Mouse (Mus musculus): ENCODE measurements at regions not wholly inside any gene's neighbourhood (a gene's known extent, or its start where the extent isn't known, plus 50 kb on each side); places are given as distances from the start of the nearest gene placed in this dataset.

DNA sequence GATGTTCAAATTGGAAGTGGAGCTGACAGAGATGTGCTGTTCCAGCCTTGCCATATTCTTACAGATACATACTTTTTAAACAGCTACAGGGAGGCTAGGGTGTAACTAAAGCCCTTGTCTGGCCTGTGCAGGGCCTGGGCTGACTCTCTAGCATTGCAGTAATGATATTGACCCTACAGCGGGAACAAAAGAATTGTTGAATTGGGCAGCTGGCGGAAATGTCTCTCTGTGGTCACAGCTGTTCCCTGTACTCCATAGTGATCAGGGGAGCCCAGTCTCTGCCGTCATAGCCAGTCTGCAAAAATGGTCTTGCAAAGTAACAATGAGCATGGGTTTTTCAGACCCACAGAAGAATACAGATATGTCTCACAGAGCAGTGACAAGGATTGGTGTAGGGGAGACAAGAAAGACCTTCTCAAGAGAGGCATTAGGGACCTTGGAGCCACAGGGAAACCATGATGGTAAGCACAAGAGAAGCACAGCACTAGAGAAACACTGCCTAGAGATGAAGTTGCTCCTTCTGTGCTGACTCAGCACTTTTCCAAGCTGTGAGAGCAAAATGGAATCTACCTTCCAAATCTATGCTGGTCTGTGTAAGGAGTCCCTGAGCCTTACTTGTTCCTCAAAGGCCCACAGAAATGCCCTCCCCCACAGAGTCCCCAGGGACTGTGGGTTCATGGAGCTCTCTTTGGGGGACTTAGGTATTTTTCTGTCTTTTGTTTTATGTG, 111.2 kb upstream of the Gm12830 start:
- no peaks in the 10 kb centered on the region for H3K79me2 ChIP-seq (replicated peaks; ENCODE audit: control insufficient read depth, extremely low read depth, insufficient read depth, poor library complexity, severe bottlenecking)
- H3K9me3 ChIP-seq (replicated peaks; ENCODE audit: low read length), result no peaks in the 10 kb centered on the region
- no peaks in the 10 kb centered on the region for H3K36me3 ChIP-seq (replicated peaks in 1 of 2; ENCODE audit: control insufficient read depth in 1 of 2, insufficient read depth in 1 of 2, low read length in 1 of 2)
- H3K9ac ChIP-seq (ENCODE audit: insufficient read depth, low read depth), result no peak overlapping the region
- in situ Hi-C loops (cut with MboI; ENCODE audit: low pct_ligation_motif_present, low pct_unique_long_range_greater_than_20kb, low sequenced_read_pairs) (no loop called here), dilution Hi-C loops (cut with MboI; ENCODE audit: extremely low pct_ligation_motif_present, extremely low pct_unique_long_range_greater_than_20kb, low sequenced_read_pairs) (no loop called here)
- no peak overlapping the region for H3K27ac ChIP-seq (ENCODE audit: insufficient read depth, low read depth)
- H3K4me3 ChIP-seq (replicated peaks in 1 of 3; ENCODE audit: low read depth in 2 of 3, low read length in 2 of 3, poor library complexity in 1 of 3), result no peak overlapping the region
- H3K4me2 ChIP-seq (ENCODE audit: insufficient read depth, low read depth, poor library complexity, severe bottlenecking), result no peak overlapping the region
- no peak for DNase-seq (ENCODE audit: extremely low read depth)
- H3K27me3 ChIP-seq (replicated peaks), result peaks cover 89% of the 10 kb centered on the region
- H3K4me1 ChIP-seq (ENCODE audit: control insufficient read depth in 1 of 2, insufficient read depth in 2 of 2), result no peaks in the 10 kb centered on the region
- no peak for TF ChIP-seq GABPA (IDR thresholded peaks at IDR 0.05; ENCODE audit: insufficient replicate concordance, low read depth, low read length)
- peak; percentile 98 for TF ChIP-seq MAFK (IDR thresholded peaks at IDR 0.05; ENCODE audit: insufficient replicate concordance, low read length)
- TF ChIP-seq UBTF (IDR thresholded peaks at IDR 0.05; ENCODE audit: low read depth, low read length), result no peak

DNA sequence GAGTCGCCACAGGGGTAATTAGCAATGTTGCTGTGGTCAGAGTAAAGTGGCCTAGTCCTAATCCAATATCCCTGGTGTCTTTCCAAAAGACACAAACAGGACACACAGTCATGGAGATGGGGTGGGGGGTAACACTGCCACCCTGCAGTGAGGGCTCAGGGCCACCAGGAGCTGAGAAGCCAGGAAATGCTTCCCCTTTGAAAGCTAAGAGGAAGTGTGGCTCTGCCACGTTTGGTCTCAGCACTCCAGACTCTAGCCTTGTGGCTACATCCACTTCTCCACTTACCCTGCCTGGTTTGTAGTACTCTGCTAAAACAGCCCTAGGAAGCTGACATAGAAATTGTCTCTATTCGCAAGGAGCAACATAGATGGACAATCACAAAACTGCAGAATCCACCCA, 110.4 kb upstream of the Gm12830 start:
- no peaks in the 10 kb centered on the region for H3K4me1 ChIP-seq (ENCODE audit: control insufficient read depth in 1 of 2, insufficient read depth in 2 of 2)
- H3K27ac ChIP-seq (ENCODE audit: insufficient read depth, low read depth), result no peak overlapping the region
- no peaks in the 10 kb centered on the region for H3K36me3 ChIP-seq (replicated peaks in 1 of 2; ENCODE audit: control insufficient read depth in 1 of 2, insufficient read depth in 1 of 2, low read length in 1 of 2)
- H3K27me3 ChIP-seq (replicated peaks), result peaks cover 88% of the 10 kb centered on the region
- in situ Hi-C loops (cut with MboI; ENCODE audit: low pct_ligation_motif_present, low pct_unique_long_range_greater_than_20kb, low sequenced_read_pairs), result no loop called here
- TF ChIP-seq ZC3H11A (IDR thresholded peaks at IDR 0.05; ENCODE audit: low read depth, low read length) (no peak), GABPA (IDR thresholded peaks at IDR 0.05; ENCODE audit: insufficient replicate concordance, low read depth, low read length) (no peak), CHD2 (IDR thresholded peaks at IDR 0.05; ENCODE audit: low read length) (no peak), POLR2AphosphoS2 (IDR thresholded peaks at IDR 0.05; ENCODE audit: low read depth, low read length) (no peak), EP300 (IDR thresholded peaks at IDR 0.05; ENCODE audit: low read length) (no peak), JUND (conservative IDR thresholded peaks at IDR 0.05; ENCODE audit: low read depth, low read length) (no peak), TCF12 (IDR thresholded peaks at IDR 0.05; ENCODE audit: low read depth, low read length) (no peak), RCOR1 (conservative IDR thresholded peaks at IDR 0.05; ENCODE audit: low read depth, low read length) (no peak), JUN (IDR thresholded peaks at IDR 0.05; ENCODE audit: insufficient read depth, low read depth, low read length) (no peak), MEF2A (IDR thresholded peaks at IDR 0.05; ENCODE audit: borderline replicate concordance, low read depth, low read length) (no peak), CHD1 (IDR thresholded peaks at IDR 0.05; ENCODE audit: low read depth, low read length) (no peak), IRF4 (IDR thresholded peaks at IDR 0.05; ENCODE audit: low read depth, low read length) (no peak), MAX (IDR thresholded peaks at IDR 0.05; ENCODE audit: low read length) (no peak), E2F4 (IDR thresholded peaks at IDR 0.05; ENCODE audit: insufficient replicate concordance, low read depth, low read length) (no peak), BHLHE40 (IDR thresholded peaks at IDR 0.05; ENCODE audit: low read depth, low read length) (no peak), MXI1 (IDR thresholded peaks at IDR 0.05; ENCODE audit: low read depth, low read length) (no peak), KAT2A (IDR thresholded peaks at IDR 0.05; ENCODE audit: insufficient replicate concordance, low read length) (no peak)
- no peak overlapping the region for H3K4me3 ChIP-seq (replicated peaks in 1 of 3; ENCODE audit: low read depth in 2 of 3, low read length in 2 of 3, poor library complexity in 1 of 3)
- no peak overlapping the region for H3K4me2 ChIP-seq (ENCODE audit: insufficient read depth, low read depth, poor library complexity, severe bottlenecking)
- no peak overlapping the region for H3K9ac ChIP-seq (ENCODE audit: insufficient read depth, low read depth)
- H3K9me3 ChIP-seq (replicated peaks; ENCODE audit: low read length), result no peaks in the 10 kb centered on the region
- H3K79me2 ChIP-seq (replicated peaks; ENCODE audit: control insufficient read depth, extremely low read depth, insufficient read depth, poor library complexity, severe bottlenecking), result no peaks in the 10 kb centered on the region
- dilution Hi-C loops (cut with MboI; ENCODE audit: extremely low pct_ligation_motif_present, extremely low pct_unique_long_range_greater_than_20kb, low sequenced_read_pairs), result no loop called here
- DNase-seq (ENCODE audit: extremely low read depth), result no peak
